Mouse (Mus musculus): ENCODE measurements at regions not wholly inside any gene's neighbourhood (a gene's known extent, or its start where the extent isn't known, plus 50 kb on each side); places are given as distances from the start of the nearest gene placed in this dataset.
"Not testable (repeated sequence)": the region's sequence is repeated elsewhere in the genome, so short reads cannot be mapped to it uniquely, and the experiment has no call there.

GRCm38 (mm10) chr19:51355701-51356100, 677.3 kb upstream of the Sorcs1 start:
- DNase-seq (ENCODE audit: low read depth, low spot score), result no peak

GRCm38 (mm10) chr19:51340491-51340890, 662.0 kb upstream of the Sorcs1 start:
- DNase-seq (ENCODE audit: low read depth, low spot score), result no peak

- DNase-seq (ENCODE audit: low read depth, low spot score), result no peak
Observed at GRCm38 (mm10) chr19:51330010-51330409, 651.6 kb upstream of the Sorcs1 start.

- peak; percentile 34 for DNase-seq (ENCODE audit: low read depth, low spot score)
Observed at GRCm38 (mm10) chr19:51303708-51304107, 625.3 kb upstream of the Sorcs1 start.

GRCm38 (mm10) chr19:51296631-51297030, 618.2 kb upstream of the Sorcs1 start:
- DNase-seq (ENCODE audit: low read depth, low spot score), result not testable (repeated sequence)

GRCm38 (mm10) chr19:51268978-51269556, 590.6 kb upstream of the Sorcs1 start:
- peak; percentile 3 for DNase-seq (ENCODE audit: low read depth, low spot score)

- no peak for DNase-seq (ENCODE audit: low read depth, low spot score)
Observed at GRCm38 (mm10) chr19:51240295-51240864, 561.9 kb upstream of the Sorcs1 start.

GRCm38 (mm10) chr19:51238181-51238523, 559.7 kb upstream of the Sorcs1 start:
- no peak for DNase-seq (ENCODE audit: low read depth, low spot score)

- DNase-seq (ENCODE audit: low read depth, low spot score), result no peak
Observed at GRCm38 (mm10) chr19:51237509-51238180, 559.2 kb upstream of the Sorcs1 start.

GRCm38 (mm10) chr19:51232525-51232924, 554.1 kb upstream of the Sorcs1 start:
- DNase-seq (ENCODE audit: low read depth, low spot score), result no peak

GRCm38 (mm10) chr19:51226932-51227331, 548.5 kb upstream of the Sorcs1 start:
- no peak for DNase-seq (ENCODE audit: low read depth, low spot score)

- peak; percentile 64 for DNase-seq (ENCODE audit: low read depth, low spot score)
Observed at GRCm38 (mm10) chr19:51201391-51201790, 522.9 kb upstream of the Sorcs1 start.
